ENCODE assay signal across 11 mouse cellular contexts in the genomic region with DNA sequence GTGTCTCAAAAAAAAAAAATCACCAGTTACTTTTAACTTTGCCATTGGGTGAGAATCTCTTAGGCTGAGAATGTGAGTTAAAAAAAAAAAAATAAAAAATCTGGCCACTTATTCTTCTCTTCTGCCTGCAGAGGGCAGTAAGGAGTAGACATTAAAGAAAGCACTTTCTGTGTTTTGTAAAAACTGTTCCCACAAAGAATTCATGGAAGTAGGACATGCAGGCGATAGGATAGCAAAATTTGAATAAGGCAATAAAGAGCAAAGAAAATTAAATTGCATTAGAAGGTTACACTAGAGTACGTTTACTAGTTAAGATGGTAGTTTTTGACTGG. TPM values are rescaled to one million over a fixed set of nuclear protein-coding genes. Genes with fewer than 3 reads are reported as not detected.
DNase-seq lines count a peak whose midpoint lies in the region; ATAC-seq lines count a peak whose summit lies in the region.
"Had no signal": no experiment of that assay in that cellular context is flagged by ENCODE, and none has a peak within 500 bp of the region (broad histone marks: within the 10 kb centered on the region; RNA-seq: fewer than 3 reads in every experiment).

No protein-coding gene starts in this region.

- H3K27ac ChIP-seq in forebrain, embryonic 16.5 days (ENCODE audit: low read length): peak overlapping the region; percentile 63
- H3K27ac ChIP-seq: embryonic facial prominence, embryonic 12.5 days; stomach, embryonic 15.5 days had no signal

- no peaks in the 10 kb centered on the region for H3K9me3 ChIP-seq in forebrain, embryonic 16.5 days (ENCODE audit: control insufficient read depth, low read length)
- H3K9me3 ChIP-seq: embryonic facial prominence, embryonic 12.5 days; stomach, embryonic 15.5 days had no signal

- 39% methylated on average over 2 of the region's 2 CpGs for WGBS in forebrain, embryonic 16.5 days

- peaks cover 13% of the 10 kb centered on the region for H3K4me1 ChIP-seq in forebrain, embryonic 16.5 days (replicated peaks; ENCODE audit: control insufficient read depth, insufficient read depth, low read length)

- intact Hi-C loops in left cerebral cortex, postnatal 14 days (cut with DNase I): loop anchor here (2.0 to 10.0 kb wide), 3 partner anchors 628 to 884 kb away; no protein-coding TSS in a partner anchor
- intact Hi-C loops in left cerebral cortex, postnatal 36 days (cut with DNase I): loop anchor here (2.0 to 10.0 kb wide), 2 partner anchors 628 to 884 kb away; no protein-coding TSS in a partner anchor

- H3K9ac ChIP-seq in forebrain, embryonic 16.5 days (replicated peaks; ENCODE audit: low read depth, low read length): peak overlapping the region; percentile 48
- H3K9ac ChIP-seq: embryonic facial prominence, embryonic 12.5 days; stomach, embryonic 15.5 days had no signal

- H3K27me3 ChIP-seq in forebrain, embryonic 16.5 days (replicated peaks; ENCODE audit: control insufficient read depth, insufficient read depth, low read length): no peaks in the 10 kb centered on the region
- H3K27me3 ChIP-seq: embryonic facial prominence, embryonic 12.5 days; stomach, embryonic 15.5 days had no signal

- H3K36me3 ChIP-seq in forebrain, embryonic 16.5 days (ENCODE audit: control insufficient read depth, insufficient read depth): no peaks in the 10 kb centered on the region
- H3K36me3 ChIP-seq: embryonic facial prominence, embryonic 12.5 days; stomach, embryonic 15.5 days had no signal

- H3K4me2 ChIP-seq in forebrain, embryonic 16.5 days (ENCODE audit: low read length): peak overlapping the region; percentile 69
- H3K4me2 ChIP-seq: embryonic facial prominence, embryonic 12.5 days; stomach, embryonic 15.5 days had no signal

- no peak for ATAC-seq in forebrain, embryonic 16.5 days
- no peak for ATAC-seq in erythroblast, adult 5-6 weeks (replicated peaks; ENCODE audit: low FRiP score, poor library complexity, severe bottlenecking)

- H3K4me3 ChIP-seq in forebrain, embryonic 16.5 days (replicated peaks; ENCODE audit: low read length): peak overlapping the region; percentile 40
- H3K4me3 ChIP-seq: embryonic facial prominence, embryonic 12.5 days; stomach, embryonic 15.5 days had no signal

- DNase-seq in left cerebral cortex, postnatal 14 days (ENCODE audit: low spot score in 2 of 2): peak; percentile 41 to 54
- no peak for DNase-seq in left cerebral cortex, postnatal 36 days (ENCODE audit: low spot score in 2 of 2)
- DNase-seq in adipocyte (ENCODE audit: low spot score): peak; percentile 80
- peak; percentile 74 for DNase-seq in naive thymus-derived CD4-positive, alpha-beta T cell, adult 2 months (ENCODE audit: low read depth)
- no peak for DNase-seq in spleen, adult 18-20 months
- no peak for DNase-seq in thymus, postnatal 4 days

RNA-seq across cellular contexts. Expression of gene Dtd2, which starts 4.3 kb away (rescaled TPM):
- total RNA-seq in left cerebral cortex, postnatal 14 days (2021): 10 to 100 TPM; 10.7 to 10.8 TPM
- total RNA-seq in left cerebral cortex, postnatal 36 days (2021): 10 to 100 TPM in 1 of 2 experiments, 1 to 10 TPM in 1; 9.4 to 11.6 TPM
- polyA plus RNA-seq in forebrain, embryonic 16.5 days (2015; fragmentation: Nextera tagmentation; extraction: Ambion mirVana): 15.7 and 16.0 TPM in 2 replicates
- 5.4 and 7.7 TPM in 2 replicates for total RNA-seq in erythroblast, adult 5-6 weeks (2015; ENCODE audit: low replicate concordance)
- 5.3 and 5.9 TPM in 2 replicates for total RNA-seq in erythroblast, adult 5-6 weeks (2017; ENCODE audit: low replicate concordance)

RNA-seq across cellular contexts. Expression of gene Gpr33, which starts 17.3 kb away (rescaled TPM):
- total RNA-seq in left cerebral cortex, postnatal 14 days (2021): not detected
- total RNA-seq in left cerebral cortex, postnatal 36 days (2021): not detected
- not detected in 2 replicates for polyA plus RNA-seq in forebrain, embryonic 16.5 days (2015; fragmentation: Nextera tagmentation; extraction: Ambion mirVana)
- total RNA-seq in erythroblast, adult 5-6 weeks (2015; ENCODE audit: low replicate concordance): not detected in 2 replicates
- total RNA-seq in erythroblast, adult 5-6 weeks (2017; ENCODE audit: low replicate concordance): not detected in 2 replicates
- polyA plus RNA-seq: embryonic facial prominence, embryonic 12.5 days; limb, embryonic 11.5 days; stomach, embryonic 15.5 days had no signal

RNA-seq across cellular contexts. Expression of gene Heatr5a, which starts 39.5 kb away (rescaled TPM):
- 1 to 10 TPM; 6.9 to 7.2 TPM for total RNA-seq in left cerebral cortex, postnatal 14 days (2021)
- total RNA-seq in left cerebral cortex, postnatal 36 days (2021): 1 to 10 TPM; 5.5 to 8.4 TPM
- 6.3 and 6.4 TPM in 2 replicates for polyA plus RNA-seq in forebrain, embryonic 16.5 days (2015; fragmentation: Nextera tagmentation; extraction: Ambion mirVana)
- 18.1 and 18.6 TPM in 2 replicates for total RNA-seq in erythroblast, adult 5-6 weeks (2015; ENCODE audit: low replicate concordance)
- total RNA-seq in erythroblast, adult 5-6 weeks (2017; ENCODE audit: low replicate concordance): 15.2 and 20.1 TPM in 2 replicates

Comparison
In these comparisons a context has a peak if more than half of its experiments do, and no peak if none do; other contexts are left out.
1. DNase-seq: peak in left cerebral cortex, postnatal 14 days (2 of 2), adipocyte (single experiment) and naive thymus-derived CD4-positive, alpha-beta T cell, adult 2 months (single experiment); none in left cerebral cortex, postnatal 36 days (0 of 2), spleen, adult 18-20 months (0 of 2) and thymus, postnatal 4 days (single experiment).